Mouse (Mus musculus): ENCODE data around the gene Amer3.

GRCm38 (mm10) chr1:34547074-34547473 lies 32.4 kb upstream of the Amer3 start:
- TF ChIP-seq POLR2A (IDR thresholded peaks at IDR 0.05; ENCODE audit: control insufficient read depth, low read depth, low read length) (no peak), CTCF (IDR thresholded peaks at IDR 0.05; ENCODE audit: control insufficient read depth, insufficient read depth, insufficient replicate concordance, low read depth, low read length) (no peak)

Measured in testis, adult 2 months (tissue).